Mouse (Mus musculus) spleen, adult 2 months (tissue): ENCODE measurements around the gene Prim1.

ENCODE experiments used
- CTCF ChIP-seq: fragments of 200-500 bp; IDR thresholded peaks from 2 replicates; pipeline ENCODE4 v1.5.1; 2011; ENCODE audit warnings: mild to moderate bottlenecking, inconsistent platforms; ENCODE audit not compliant: insufficient read depth, insufficient read length, insufficient replicate concordance; ENCODE audit errors: extremely low read depth
- POLR2A ChIP-seq: fragments of 200-500 bp; IDR thresholded peaks from 2 replicates; pipeline ENCODE4 v1.6.1; 2011; ENCODE audit warnings: low read depth, low read length, inconsistent platforms

GRCm38 (mm10) chr10:128043041-128043835 lies 28.3 kb downstream of the Prim1 start:
- TF ChIP-seq CTCF, result no peak
- TF ChIP-seq POLR2A, result no peak
